Mouse (Mus musculus) liver, embryonic 11.5 days (tissue): ENCODE data around the gene Nipa1. TPM values are rescaled to one million over a fixed set of nuclear protein-coding genes. Genes with fewer than 3 reads are reported as not detected.
A peak's percentile ranks its signal among the peaks of the same experiment; 100 is the strongest.

Experiments
- ATAC-seq: fragments of 200-750 bp; cut with Nextera tagmentation; replicated peaks from 2 replicates; pipeline ENCODE4 v1.8.0; 2017; ENCODE audit warnings: moderate number of reproducible peaks, mild to moderate bottlenecking, moderate TSS enrichment, moderate library complexity; ENCODE audit not compliant: low FRiP score
- DNase-seq: peaks from one replicate; pipeline ENCODE4 v3.0.0-alpha.2; 2017; ENCODE audit warnings: low spot score
- H3K27ac ChIP-seq: fragments of 300-500 bp; sonication (generic); 2 replicates; pipeline ENCODE4 v1.5.1; 2014; ENCODE audit warnings: mild to moderate bottlenecking, low read depth, low read length, control low read depth
- H3K27me3 ChIP-seq: fragments of 300-500 bp; sonication (generic); replicated peaks from 2 replicates; pipeline ENCODE4 v1.6.1; 2014; ENCODE audit warnings: low read length, mixed read lengths; ENCODE audit not compliant: control insufficient read depth, insufficient read depth
- H3K36me3 ChIP-seq: fragments of 300-500 bp; sonication (generic); 2 replicates; pipeline ENCODE4 v1.6.1; 2014; ENCODE audit warnings: mild to moderate bottlenecking, low read length, moderate library complexity, mixed read lengths; ENCODE audit not compliant: control insufficient read depth, insufficient read depth
- H3K4me1 ChIP-seq: fragments of 300-500 bp; sonication (generic); replicated peaks from 2 replicates; pipeline ENCODE4 v1.6.1; 2014; ENCODE audit warnings: low read length, mixed read lengths; ENCODE audit not compliant: control insufficient read depth, insufficient read depth
- H3K4me2 ChIP-seq: fragments of 300-500 bp; sonication (generic); 2 replicates; pipeline ENCODE4 v1.6.1; 2014; ENCODE audit warnings: mild to moderate bottlenecking, control low read depth, moderate library complexity
- H3K4me3 ChIP-seq: fragments of 300-500 bp; sonication (generic); 2 replicates; pipeline ENCODE4 v1.5.1; 2014; ENCODE audit warnings: low read depth, low read length, control low read depth
- H3K9ac ChIP-seq: fragments of 300-500 bp; sonication (generic); 2 replicates; pipeline ENCODE4 v1.6.1; 2014; ENCODE audit warnings: low read depth, low read length, control low read depth
- H3K9me3 ChIP-seq: fragments of 300-500 bp; sonication (generic); 2 replicates; pipeline ENCODE4 v1.6.1; 2016; ENCODE audit warnings: low read length, inconsistent platforms, mixed read lengths; ENCODE audit not compliant: control insufficient read depth
- WGBS: fragments of 180-500 bp; shearing (Covaris S2); extraction: QIAGEN DNeasy Blood & Tissue Kit; methylation state at CpG from one replicate; pipeline ENCODE4 v1.1.7; 2014; 5-methylcytosine and 5-hydroxymethylcytosine counted together
- polyA plus RNA-seq: library from polyadenylated mRNA; unstranded; fragments of >200 nt; fragmentation: Nextera tagmentation; extraction: Ambion mirVana; gene quantifications from 2 replicates; pipeline ENCODE4 v1.2.1, GENCODE M21; 2014

Nipa1 gene
- polyA plus RNA-seq, result 14.5 and 16.2 TPM in 2 replicates

DNA sequence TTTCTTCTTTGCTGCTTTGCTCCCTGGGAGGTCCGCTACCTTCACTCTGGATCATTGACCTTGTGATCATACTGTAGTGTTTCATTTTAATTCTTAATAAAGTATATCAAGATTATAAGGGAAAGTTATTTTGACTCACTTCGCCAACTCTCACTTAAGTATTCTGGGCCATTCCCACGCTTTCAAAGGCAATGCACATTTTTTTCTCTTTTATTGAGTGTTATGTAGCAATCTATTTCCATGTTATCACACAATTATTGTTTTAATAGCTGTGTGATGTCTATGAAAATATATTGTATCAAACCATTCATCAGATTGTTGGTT, at the start of gene Nipa1:
TSS of gene Nipa1 (minus strand) at position 25 of the 324 bp plus-strand sequence.
- peak within 1 kb of the TSS; percentile 91 for H3K4me2 ChIP-seq
- ATAC-seq, result no peak
- H3K27me3 ChIP-seq, result no peaks in the 10 kb centered on the region
- peaks cover 9% of the 10 kb centered on the region for H3K4me1 ChIP-seq
- no peaks in the 10 kb centered on the region for H3K9me3 ChIP-seq
- 54% methylated on average over 3 of the region's 3 CpGs for WGBS
- DNase-seq, result no peak
- peak within 1 kb of the TSS; percentile 96 for H3K27ac ChIP-seq
- H3K4me3 ChIP-seq, result peak within 1 kb of the TSS; percentile 92
- H3K36me3 ChIP-seq, result no peaks in the 10 kb centered on the region
- H3K9ac ChIP-seq, result peak within 1 kb of the TSS; percentile 98

DNA sequence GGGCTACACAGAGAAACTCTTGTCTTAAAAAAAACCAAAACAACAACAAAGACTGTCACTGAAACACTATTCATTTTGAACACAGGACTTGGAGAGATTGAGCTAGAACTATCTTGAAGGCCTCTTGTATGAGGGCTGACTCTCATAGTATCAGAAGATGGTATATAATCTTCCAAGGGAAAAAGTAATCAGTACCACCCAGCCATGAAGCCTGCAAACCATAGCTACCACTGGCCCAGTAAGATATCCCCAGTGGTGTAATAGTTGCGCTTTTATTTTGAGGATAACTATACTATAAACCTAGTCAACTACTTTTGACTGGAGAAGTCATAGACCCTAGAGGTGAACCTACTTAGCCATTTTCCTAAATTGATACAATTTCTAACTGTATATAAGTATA, 46.9 kb upstream of the Nipa1 start:
- H3K36me3 ChIP-seq, result no peaks in the 10 kb centered on the region
- DNase-seq (no peak), ATAC-seq (peak; percentile 70)
- no peaks in the 10 kb centered on the region for H3K27me3 ChIP-seq
- no peak overlapping the region for H3K27ac ChIP-seq
- H3K9ac ChIP-seq, result no peak overlapping the region
- no peak overlapping the region for H3K4me2 ChIP-seq
- no peaks in the 10 kb centered on the region; the same call in 1 of the 2 replicates for H3K4me1 ChIP-seq
- WGBS, result 86% methylated on average over 1 of the region's 1 CpGs
- no peak overlapping the region for H3K4me3 ChIP-seq
- H3K9me3 ChIP-seq, result no peaks in the 10 kb centered on the region

DNA sequence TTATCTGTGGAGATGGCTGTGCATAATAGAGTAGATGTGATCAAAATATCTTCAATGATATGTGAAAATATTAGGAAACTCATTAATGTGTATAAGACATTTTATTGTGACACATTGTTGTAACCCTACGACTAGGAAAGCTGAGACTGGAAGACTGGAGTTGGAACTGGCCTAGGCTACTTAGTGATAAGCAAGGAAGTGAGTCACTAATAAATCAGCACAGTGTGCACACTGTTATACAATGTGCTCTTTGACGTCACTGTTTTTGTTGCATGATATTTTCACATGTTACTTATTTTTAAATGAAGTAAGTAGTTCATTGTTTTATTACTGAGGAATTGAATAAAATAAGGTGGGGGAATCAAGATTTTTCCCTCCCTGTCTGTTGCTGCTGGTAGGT, 46.4 kb upstream of the Nipa1 start:
- Histone ChIP-seq H3K4me3 (no peak overlapping the region), H3K9me3 (no peaks in the 10 kb centered on the region), H3K4me1 (no peaks in the 10 kb centered on the region; the same call in 1 of the 2 replicates), H3K4me2 (no peak overlapping the region), H3K27ac (no peak overlapping the region), H3K9ac (no peak overlapping the region), H3K36me3 (peaks cover under 1% of the 10 kb centered on the region; the same call in 1 of the 2 replicates), H3K27me3 (no peaks in the 10 kb centered on the region)
- WGBS, result 72% methylated on average over 2 of the region's 2 CpGs
- ATAC-seq (no peak; the same call in 1 of the 2 replicates), DNase-seq (no peak)

DNA sequence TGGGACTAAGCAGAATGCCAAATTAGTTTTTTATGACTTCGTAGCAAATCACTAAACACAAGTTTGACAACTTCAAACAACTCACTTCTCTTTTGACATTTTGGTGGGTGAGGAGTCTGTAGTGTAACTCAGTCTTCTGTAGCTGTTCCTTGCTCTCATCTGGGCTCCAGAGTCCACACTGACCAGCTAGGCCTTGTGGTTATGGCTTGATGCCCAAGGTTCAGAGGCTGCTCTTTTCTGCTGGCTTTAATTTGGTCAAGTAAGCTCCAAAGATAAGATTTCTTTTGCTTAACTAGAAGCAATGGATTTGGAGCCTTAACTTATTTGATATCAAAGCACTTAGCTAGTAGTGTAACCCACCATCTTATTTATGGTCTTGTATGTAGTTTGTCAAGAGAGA, 45.1 kb upstream of the Nipa1 start:
- H3K4me3 ChIP-seq, result no peak overlapping the region
- no peaks in the 10 kb centered on the region for H3K27me3 ChIP-seq
- H3K9me3 ChIP-seq, result no peaks in the 10 kb centered on the region
- DNase-seq (no peak), ATAC-seq (no peak)
- no peak overlapping the region for H3K27ac ChIP-seq
- peaks cover 2% of the 10 kb centered on the region; the same call in 1 of the 2 replicates for H3K36me3 ChIP-seq
- WGBS, result 79% methylated on average over 1 of the region's 1 CpGs
- H3K9ac ChIP-seq, result no peak overlapping the region
- no peaks in the 10 kb centered on the region; the same call in 1 of the 2 replicates for H3K4me1 ChIP-seq
- no peak overlapping the region for H3K4me2 ChIP-seq

DNA sequence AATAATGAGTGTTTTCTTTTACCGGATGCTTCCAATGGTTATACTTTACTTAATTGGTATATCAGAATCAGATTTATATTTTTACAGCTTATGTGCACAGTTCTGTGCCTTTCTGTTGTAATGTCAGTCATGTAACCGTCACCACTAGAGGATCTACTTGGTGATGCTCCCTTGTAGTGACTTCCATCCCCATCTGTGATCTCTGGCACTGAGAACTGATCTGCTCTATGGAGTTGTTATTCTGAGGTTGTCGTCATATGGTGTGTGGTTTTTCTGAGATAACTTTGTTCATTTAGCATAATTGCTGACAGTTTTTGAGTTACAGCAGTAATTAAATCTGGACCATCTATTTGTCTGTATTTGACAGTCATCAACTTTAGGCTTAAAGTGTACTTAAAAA, 35.6 kb upstream of the Nipa1 start:
- Histone ChIP-seq H3K9me3 (no peaks in the 10 kb centered on the region), H3K27ac (no peak overlapping the region), H3K4me1 (peaks cover 6% of the 10 kb centered on the region), H3K9ac (no peak overlapping the region), H3K27me3 (no peaks in the 10 kb centered on the region), H3K4me3 (no peak overlapping the region), H3K36me3 (no peaks in the 10 kb centered on the region; the same call in 1 of the 2 replicates), H3K4me2 (no peak overlapping the region)
- DNase-seq, result no peak
- ATAC-seq, result no peak
- 87% methylated on average over 3 of the region's 3 CpGs for WGBS

DNA sequence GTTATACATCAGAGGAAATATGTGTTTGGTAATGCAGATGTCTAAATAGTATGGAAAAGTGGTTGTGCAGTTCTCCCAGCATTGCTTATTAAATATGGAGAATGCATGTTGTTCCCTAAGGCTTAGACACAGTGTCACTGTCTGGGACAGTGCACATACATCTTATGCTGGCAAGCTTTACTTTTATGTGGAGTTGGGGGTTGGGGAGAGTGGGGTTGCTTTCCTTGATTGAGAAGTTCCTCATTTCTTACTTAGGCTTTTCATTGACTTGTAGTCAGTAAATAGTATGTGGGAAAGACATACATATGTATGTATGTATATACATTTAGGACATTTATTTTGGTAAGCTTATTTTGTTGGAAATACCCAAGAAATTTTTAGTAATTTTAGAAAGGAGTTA, 33.2 kb upstream of the Nipa1 start:
- Histone ChIP-seq H3K9me3 (no peaks in the 10 kb centered on the region), H3K4me2 (no peak overlapping the region)
- ATAC-seq, result no peak

DNA sequence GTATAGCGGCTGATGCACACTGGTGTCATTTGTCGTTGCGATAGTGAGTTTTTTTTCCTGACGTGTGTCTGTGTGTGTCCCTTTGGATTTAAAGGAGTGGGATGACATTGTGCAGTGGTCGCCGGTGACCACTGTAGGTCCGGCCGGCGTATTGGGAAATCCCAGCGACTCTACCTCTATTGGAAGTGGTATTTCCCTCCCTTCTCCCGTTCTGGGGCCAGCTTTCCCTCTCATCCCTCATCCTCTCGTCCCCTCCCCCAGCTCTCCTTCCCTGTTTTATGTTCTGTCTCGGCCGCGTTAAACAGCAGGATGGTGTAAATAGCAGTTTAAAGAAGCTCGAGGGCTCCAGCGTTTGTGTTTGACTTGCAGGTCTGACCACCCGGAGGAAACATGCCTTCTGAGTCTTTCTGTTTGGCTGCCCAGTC, 30.7 kb upstream of the Nipa1 start:
- H3K4me1 ChIP-seq, result peaks cover 12% of the 10 kb centered on the region
- WGBS, result 1% methylated on average over 18 of the region's 18 CpGs
- H3K27ac ChIP-seq, result peak overlapping the region; percentile 87
- H3K36me3 ChIP-seq, result no peaks in the 10 kb centered on the region; the same call in 1 of the 2 replicates
- DNase-seq (peak; percentile 64), ATAC-seq (no peak)
- H3K4me2 ChIP-seq, result peak overlapping the region; percentile 81
- no peaks in the 10 kb centered on the region for H3K9me3 ChIP-seq
- peak overlapping the region; percentile 86 for H3K9ac ChIP-seq
- no peaks in the 10 kb centered on the region for H3K27me3 ChIP-seq
- H3K4me3 ChIP-seq, result peak overlapping the region; percentile 83

More for the DNA sequence above, 33.2 kb upstream of the Nipa1 start:
- no peak for DNase-seq
- Histone ChIP-seq H3K9ac (no peak overlapping the region), H3K4me1 (peaks cover 12% of the 10 kb centered on the region), H3K36me3 (no peaks in the 10 kb centered on the region; the same call in 1 of the 2 replicates), H3K4me3 (no peak overlapping the region), H3K27ac (no peak overlapping the region), H3K27me3 (no peaks in the 10 kb centered on the region)

DNA sequence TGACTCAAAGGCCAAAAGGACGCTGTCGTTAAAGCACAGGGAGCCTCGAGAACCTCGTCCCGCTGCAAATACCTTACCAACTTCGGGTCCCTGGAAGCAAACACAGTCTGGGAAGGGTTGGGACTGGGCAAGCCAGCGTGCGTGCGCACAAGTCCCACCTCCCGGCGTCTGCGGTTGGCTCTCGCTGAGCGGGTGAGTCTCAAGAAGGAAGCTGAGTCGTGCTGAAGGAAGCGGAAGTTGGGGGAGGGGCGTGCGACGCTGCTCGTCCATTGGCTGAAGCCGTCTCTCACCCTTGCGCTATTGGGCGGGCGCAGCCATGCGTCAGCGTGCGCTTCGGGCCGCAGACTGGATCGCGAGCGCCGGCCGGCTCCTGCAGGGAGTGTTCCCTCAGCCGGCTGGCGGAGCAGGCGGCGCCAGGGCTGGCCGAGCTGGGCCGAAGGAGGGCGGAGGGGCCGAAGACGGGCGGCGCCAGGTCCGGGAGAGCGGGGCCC, 30.1 kb upstream of the Nipa1 start, which contains the start of gene Herc2:
TSS of gene Herc2 (plus strand) at position 366 of the 491 bp plus-strand sequence.
- H3K4me3 ChIP-seq, result peak within 1 kb of the TSS; percentile 83
- no peaks in the 10 kb centered on the region for H3K9me3 ChIP-seq
- H3K9ac ChIP-seq, result peak within 1 kb of the TSS; percentile 86
- H3K27ac ChIP-seq, result peak within 1 kb of the TSS; percentile 87
- under 1% methylated on average over 47 of the region's 47 CpGs for WGBS
- H3K27me3 ChIP-seq, result no peaks in the 10 kb centered on the region
- H3K36me3 ChIP-seq, result no peaks in the 10 kb centered on the region; the same call in 1 of the 2 replicates
- ATAC-seq (peak; percentile 98), DNase-seq (peak; percentile 94)
- peak within 1 kb of the TSS; percentile 81 for H3K4me2 ChIP-seq
- peaks cover 12% of the 10 kb centered on the region for H3K4me1 ChIP-seq

DNA sequence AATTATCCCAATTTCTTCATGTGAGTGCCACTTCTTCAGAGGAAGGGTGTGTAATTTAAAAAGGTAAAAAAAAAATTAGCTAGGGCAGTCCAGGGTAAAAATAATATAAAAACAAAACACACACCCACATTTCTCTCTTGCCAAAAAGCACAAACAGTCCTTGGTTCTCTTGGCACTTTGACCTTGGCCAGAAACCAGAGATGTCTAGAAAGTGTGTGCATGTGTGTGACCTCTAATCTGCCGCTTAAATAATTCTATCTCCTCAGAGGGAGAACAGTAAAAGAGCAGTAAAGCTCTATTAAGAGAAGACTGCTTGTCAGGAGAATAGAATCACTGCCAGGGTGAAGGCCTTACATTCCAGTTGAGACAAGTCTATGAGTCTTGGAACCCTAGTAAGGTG, 27.4 kb upstream of the Nipa1 start:
- 62% methylated on average over 1 of the region's 1 CpGs for WGBS
- DNase-seq (no peak), ATAC-seq (no peak)
- Histone ChIP-seq H3K27me3 (no peaks in the 10 kb centered on the region), H3K4me3 (no peak overlapping the region), H3K4me2 (no peak overlapping the region), H3K9ac (no peak overlapping the region), H3K27ac (no peak overlapping the region), H3K4me1 (peaks cover 16% of the 10 kb centered on the region), H3K9me3 (no peaks in the 10 kb centered on the region), H3K36me3 (no peaks in the 10 kb centered on the region)
